In genomic region chr4:156203001-156203412, GRCm38 (mm10) we compare ENCODE assay signal across 9 mouse cellular contexts. TPM values are rescaled to one million over a fixed set of nuclear protein-coding genes. Genes with fewer than 3 reads are reported as not detected.
DNase-seq lines count a peak whose midpoint lies in the region; ATAC-seq and TF ChIP-seq lines count a peak whose summit lies in the region.
"Had no signal": no experiment of that assay in that cellular context is flagged by ENCODE, and none has a peak within 500 bp of the region (broad histone marks: within the 10 kb centered on the region; RNA-seq: fewer than 3 reads in every experiment).

Gene AW011738 (plus strand): TSS chr4:156203304.

- peak within 1 kb of the TSS; percentile 58 for H3K4me3 ChIP-seq in forebrain, postnatal 0 days (ENCODE audit: low read depth, low read length)
- H3K4me3 ChIP-seq in hindbrain, embryonic 11.5 days (ENCODE audit: low read depth, low read length): peak within 1 kb of the TSS; percentile 68
- peak within 1 kb of the TSS; percentile 94 for H3K4me3 ChIP-seq in megakaryocyte, embryonic 14.5 days (replicated peaks)

- intact Hi-C loops in left cerebral cortex, postnatal 25 days (cut with DNase I): no loop called here

- no peaks in the 10 kb centered on the region for H3K9me3 ChIP-seq in forebrain, postnatal 0 days (ENCODE audit: low read length)
- H3K9me3 ChIP-seq in hindbrain, embryonic 11.5 days (ENCODE audit: control insufficient read depth, low read length): no peaks in the 10 kb centered on the region
- no peaks in the 10 kb centered on the region for H3K9me3 ChIP-seq in megakaryocyte, embryonic 14.5 days

- peak within 1 kb of the TSS; percentile 53 for H3K9ac ChIP-seq in forebrain, postnatal 0 days
- H3K9ac ChIP-seq in hindbrain, embryonic 11.5 days (ENCODE audit: low read depth, low read length): peak within 1 kb of the TSS; percentile 69

- TF ChIP-seq CTCF in forebrain, postnatal 0 days (IDR thresholded peaks at IDR 0.05; ENCODE audit: low read depth): no peak

- peak; percentile 55 to 60 for DNase-seq in left cerebral cortex, adult 18-20 months (ENCODE audit: low spot score in 2 of 2)
- no peak for DNase-seq in left cerebral cortex, adult 11 months (ENCODE audit: low spot score)
- DNase-seq in cerebellum, adult 9-10 months: peak; percentile 76
- DNase-seq in forebrain, postnatal 0 days: peak; percentile 74
- DNase-seq in hindbrain, embryonic 11.5 days (ENCODE audit: low spot score): peak; percentile 82
- peak; percentile 39 to 66 for DNase-seq in left cerebral cortex, postnatal 25 days (ENCODE audit: low spot score in 2 of 2)
- DNase-seq in right cerebral cortex, postnatal 4 days: peak; percentile 61

- H3K4me1 ChIP-seq in forebrain, postnatal 0 days (ENCODE audit: insufficient read depth): peaks cover 13% of the 10 kb centered on the region; the same call in 1 of the 2 replicates
- H3K4me1 ChIP-seq in hindbrain, embryonic 11.5 days (replicated peaks; ENCODE audit: control insufficient read depth, insufficient read depth, low read length): 0 out of 2 replicates have a peak, but pooled peaks cover 3% of the 10 kb centered on the region
- peaks cover 64% of the 10 kb centered on the region for H3K4me1 ChIP-seq in megakaryocyte, embryonic 14.5 days

- H3K27me3 ChIP-seq in forebrain, postnatal 0 days (ENCODE audit: insufficient read depth, low read length): no peaks in the 10 kb centered on the region
- no peaks in the 10 kb centered on the region for H3K27me3 ChIP-seq in hindbrain, embryonic 11.5 days (ENCODE audit: control insufficient read depth, insufficient read depth, low read length)
- peaks cover 33% of the 10 kb centered on the region for H3K27me3 ChIP-seq in megakaryocyte, embryonic 14.5 days (replicated peaks)
- H3K27me3 ChIP-seq: Patski had no signal

- WGBS in forebrain, postnatal 0 days: under 1% methylated on average over 36 of the region's 39 CpGs
- under 1% methylated on average over 33 of the region's 39 CpGs for WGBS in hindbrain, embryonic 11.5 days

- peak within 1 kb of the TSS; percentile 67 for H3K27ac ChIP-seq in forebrain, postnatal 0 days (ENCODE audit: low read depth, low read length)
- H3K27ac ChIP-seq in hindbrain, embryonic 11.5 days (ENCODE audit: low read depth, low read length): peak within 1 kb of the TSS; percentile 47

- peak; percentile 85 for ATAC-seq in forebrain, postnatal 0 days
- peak; percentile 87 for ATAC-seq in hindbrain, embryonic 11.5 days (ENCODE audit: low FRiP score)
- ATAC-seq: Patski had no signal

- peak within 1 kb of the TSS; percentile 95 for H3K4me2 ChIP-seq in forebrain, postnatal 0 days (ENCODE audit: low read depth)
- H3K4me2 ChIP-seq in hindbrain, embryonic 11.5 days (replicated peaks; ENCODE audit: low read depth, low read length): peak within 1 kb of the TSS; percentile 84

- H3K36me3 ChIP-seq in forebrain, postnatal 0 days (ENCODE audit: insufficient read depth): no peaks in the 10 kb centered on the region
- H3K36me3 ChIP-seq in hindbrain, embryonic 11.5 days (ENCODE audit: control insufficient read depth, insufficient read depth, low read length): no peaks in the 10 kb centered on the region
- peaks cover 3% of the 10 kb centered on the region for H3K36me3 ChIP-seq in megakaryocyte, embryonic 14.5 days (replicated peaks; ENCODE audit: low read length)

RNA-seq across cellular contexts. Expression of gene AW011738, which starts in this region (rescaled TPM):
- 1 to 10 TPM; 5.8 to 6.0 TPM for total RNA-seq in left cerebral cortex, adult 18-20 months (2021)
- 3.5 and 5.7 TPM in 2 replicates for total RNA-seq in forebrain, postnatal 0 days (2014; rRNA removed)
- polyA plus RNA-seq in forebrain, postnatal 0 days (2015; fragmentation: Nextera tagmentation; extraction: Ambion mirVana): 1.8 and 3.4 TPM in 2 replicates
- 2.0 and 3.1 TPM in 2 replicates for polyA plus RNA-seq in hindbrain, embryonic 11.5 days (2014; fragmentation: Nextera tagmentation; extraction: Ambion mirVana)
- 1 to 10 TPM; 4.4 to 6.3 TPM for total RNA-seq in left cerebral cortex, postnatal 25 days (2021)
- polyA plus RNA-seq in megakaryocyte, embryonic 14.5 days (2012; ENCODE audit: insufficient read depth, low replicate concordance): 0.89 and 3.4 TPM in 2 replicates
